Mouse (Mus musculus) kidney, adult 9 months (tissue): Measurements from ENCODE around the gene Gm28729.
A peak's percentile ranks its signal among the peaks of the same experiment; 100 is the strongest.
"Not testable (repeated sequence)": the region's sequence is repeated elsewhere in the genome, so short reads cannot be mapped to it uniquely, and the experiment has no call there.

Source experiments
- DNase-seq: peaks from one replicate; pipeline ENCODE4 v3.0.0; 2022

The Gm28729 gene

GRCm38 (mm10) chr9:96524972-96525506 lies at the start of gene Gm28729:
Gene Gm28729 (minus strand): TSS chr9:96525264.
- DNase-seq: no peak

GRCm38 (mm10) chr9:96573252-96573651 lies 48.2 kb upstream of the Gm28729 start:
- peak; percentile 55 for DNase-seq

- DNase-seq: no peak
Measured at GRCm38 (mm10) chr9:96572754-96573153, 47.7 kb upstream of the Gm28729 start.

- no peak for DNase-seq
Measured at GRCm38 (mm10) chr9:96566470-96566996, 41.5 kb upstream of the Gm28729 start.

- DNase-seq: no peak
Measured at GRCm38 (mm10) chr9:96563501-96563900, 38.4 kb upstream of the Gm28729 start.

- DNase-seq: no peak
Measured at GRCm38 (mm10) chr9:96559148-96559547, 34.1 kb upstream of the Gm28729 start.

- DNase-seq: no peak
Measured at GRCm38 (mm10) chr9:96558594-96558993, 33.5 kb upstream of the Gm28729 start.

- DNase-seq: no peak
Measured at GRCm38 (mm10) chr9:96554095-96554494, 29.0 kb upstream of the Gm28729 start.

- DNase-seq: no peak
Measured at GRCm38 (mm10) chr9:96545410-96545809, 20.3 kb upstream of the Gm28729 start.

- DNase-seq: peak; percentile 36
Measured at GRCm38 (mm10) chr9:96543643-96544640, 18.9 kb upstream of the Gm28729 start.

- no peak for DNase-seq
Measured at GRCm38 (mm10) chr9:96538916-96539315, 13.9 kb upstream of the Gm28729 start.

GRCm38 (mm10) chr9:96537615-96537919 lies 12.5 kb upstream of the Gm28729 start:
- DNase-seq: no peak

- no peak for DNase-seq
Measured at GRCm38 (mm10) chr9:96536895-96537614, 12.0 kb upstream of the Gm28729 start.

GRCm38 (mm10) chr9:96536093-96536492 lies 11.0 kb upstream of the Gm28729 start:
- not testable (repeated sequence) for DNase-seq

GRCm38 (mm10) chr9:96535431-96535830 lies 10.4 kb upstream of the Gm28729 start:
- no peak for DNase-seq

GRCm38 (mm10) chr9:96534256-96534655 lies 9.2 kb upstream of the Gm28729 start:
- no peak for DNase-seq

- DNase-seq: no peak
Measured at GRCm38 (mm10) chr9:96533476-96533875, 8.4 kb upstream of the Gm28729 start.

- no peak for DNase-seq
Measured at GRCm38 (mm10) chr9:96532531-96532930, 7.5 kb upstream of the Gm28729 start.

GRCm38 (mm10) chr9:96530674-96531081 lies 5.6 kb upstream of the Gm28729 start:
- DNase-seq: peak; percentile 58

- DNase-seq: no peak
Measured at GRCm38 (mm10) chr9:96529961-96530673, 5.1 kb upstream of the Gm28729 start.

GRCm38 (mm10) chr9:96526011-96526410 lies 947 bp upstream of the Gm28729 start:
- no peak for DNase-seq

- DNase-seq: no peak
Measured at GRCm38 (mm10) chr9:96523148-96523547, 1.9 kb downstream of the Gm28729 start.

- DNase-seq: not testable (repeated sequence)
Measured at GRCm38 (mm10) chr9:96521574-96521973, 3.5 kb downstream of the Gm28729 start.
